Comparison of ENCODE assay signal across 12 mouse cellular contexts in genomic region chr16:9959340-9959739, GRCm38 (mm10).
"Had no signal": no experiment of that assay in that cellular context is flagged by ENCODE, and none has a peak within 500 bp of the region (broad histone marks: within the 10 kb centered on the region; RNA-seq: fewer than 3 reads in every experiment).

No protein-coding gene starts in this region.

- DNase-seq: lung, embryonic 14.5 days; lung, postnatal 10 days; lung, postnatal 4 days; midbrain, embryonic 14.5 days; retina, postnatal 1 day; right cerebral cortex, adult 18-20 months; right cerebral cortex, postnatal 25 days; right cerebral cortex, postnatal 4 days; spleen, adult 18-20 months; thymus, adult 2 months; thymus, postnatal 25 days; thymus, postnatal 4 days had no signal
